Mouse (Mus musculus): ENCODE results near the gene Aco2. TPM values are rescaled to one million over a fixed set of nuclear protein-coding genes. Genes with fewer than 3 reads are reported as not detected.

Gene Aco2
- polyA plus RNA-seq, 1 experiment, result 368 TPM

GRCm38 (mm10) chr15:81891140-81891802 is 19.2 kb downstream of the Aco2 start:
- no peaks in the 10 kb centered on the region for H3K27me3 ChIP-seq (ENCODE audit: control insufficient read depth, insufficient read depth, insufficient read length)
- peaks cover 29% of the 10 kb centered on the region for H3K79me2 ChIP-seq (ENCODE audit: control insufficient read depth, insufficient read depth)
- H3K36me3 ChIP-seq (ENCODE audit: control insufficient read depth, insufficient read depth), result peaks cover 88% of the 10 kb centered on the region
- no peak overlapping the region for H3K4me3 ChIP-seq (ENCODE audit: insufficient read depth, poor library complexity, severe bottlenecking)
- peaks cover 15% of the 10 kb centered on the region for H3K79me3 ChIP-seq (ENCODE audit: low read depth)
- no peak for TF ChIP-seq MAX (IDR thresholded peaks at IDR 0.05)
- TF ChIP-seq CEBPB (IDR thresholded peaks at IDR 0.05; ENCODE audit: low read depth), result no peak
- TF ChIP-seq MYOG (IDR thresholded peaks at IDR 0.05; ENCODE audit: control insufficient read depth, extremely low read depth, insufficient read length), result no peak
- no peak for TF ChIP-seq USF1 (IDR thresholded peaks at IDR 0.05; ENCODE audit: low read depth)
- TF ChIP-seq CTCF (IDR thresholded peaks at IDR 0.05; ENCODE audit: control insufficient read depth, insufficient read depth, insufficient read length), result no peak
- no peak for TF ChIP-seq FOSL1 (IDR thresholded peaks at IDR 0.05; ENCODE audit: insufficient read depth, low read length, poor library complexity, severe bottlenecking)
- no peak for TF ChIP-seq MYOD1 (IDR thresholded peaks at IDR 0.05; ENCODE audit: control insufficient read depth, insufficient read length, low read depth)
- H3ac ChIP-seq (ENCODE audit: control insufficient read depth, insufficient read length, low read depth), result no peak overlapping the region

GRCm38 (mm10) chr15:81891822-81892580 is 19.9 kb downstream of the Aco2 start:
- peaks cover 22% of the 10 kb centered on the region for H3K79me2 ChIP-seq (ENCODE audit: control insufficient read depth, insufficient read depth)
- peaks cover 89% of the 10 kb centered on the region for H3K36me3 ChIP-seq (ENCODE audit: control insufficient read depth, insufficient read depth)
- peaks cover 9% of the 10 kb centered on the region for H3K79me3 ChIP-seq (ENCODE audit: low read depth)

GRCm38 (mm10) chr15:81894002-81894401 is 21.9 kb downstream of the Aco2 start:
- Histone ChIP-seq H3K79me2 (ENCODE audit: control insufficient read depth, insufficient read depth) (peaks cover 2% of the 10 kb centered on the region), H3K4me3 (ENCODE audit: insufficient read depth, poor library complexity, severe bottlenecking) (no peak overlapping the region), H3K36me3 (ENCODE audit: control insufficient read depth, insufficient read depth) (peaks cover 93% of the 10 kb centered on the region), H3K27me3 (ENCODE audit: control insufficient read depth, insufficient read depth, insufficient read length) (no peaks in the 10 kb centered on the region), H3K79me3 (ENCODE audit: low read depth) (no peaks in the 10 kb centered on the region), H3ac (ENCODE audit: control insufficient read depth, insufficient read length, low read depth) (no peak overlapping the region)
- TF ChIP-seq CTCF (IDR thresholded peaks at IDR 0.05; ENCODE audit: control insufficient read depth, insufficient read depth, insufficient read length) (no peak), CEBPB (IDR thresholded peaks at IDR 0.05; ENCODE audit: low read depth) (no peak), MAX (IDR thresholded peaks at IDR 0.05) (no peak), MYOD1 (IDR thresholded peaks at IDR 0.05; ENCODE audit: control insufficient read depth, insufficient read length, low read depth) (no peak), MYOG (IDR thresholded peaks at IDR 0.05; ENCODE audit: control insufficient read depth, extremely low read depth, insufficient read length) (no peak), FOSL1 (IDR thresholded peaks at IDR 0.05; ENCODE audit: insufficient read depth, low read length, poor library complexity, severe bottlenecking) (no peak), USF1 (IDR thresholded peaks at IDR 0.05; ENCODE audit: low read depth) (no peak)

More at GRCm38 (mm10) chr15:81891822-81892580, 19.9 kb downstream of the Aco2 start:
- H3K27me3 ChIP-seq (ENCODE audit: control insufficient read depth, insufficient read depth, insufficient read length), result no peaks in the 10 kb centered on the region
- no peak overlapping the region for H3K4me3 ChIP-seq (ENCODE audit: insufficient read depth, poor library complexity, severe bottlenecking)
- H3ac ChIP-seq (ENCODE audit: control insufficient read depth, insufficient read length, low read depth), result no peak overlapping the region
- TF ChIP-seq MYOD1 (IDR thresholded peaks at IDR 0.05; ENCODE audit: control insufficient read depth, insufficient read length, low read depth), result no peak
- no peak for TF ChIP-seq CTCF (IDR thresholded peaks at IDR 0.05; ENCODE audit: control insufficient read depth, insufficient read depth, insufficient read length)
- TF ChIP-seq USF1 (IDR thresholded peaks at IDR 0.05; ENCODE audit: low read depth), result no peak
- no peak for TF ChIP-seq MAX (IDR thresholded peaks at IDR 0.05)
- TF ChIP-seq FOSL1 (IDR thresholded peaks at IDR 0.05; ENCODE audit: insufficient read depth, low read length, poor library complexity, severe bottlenecking), result no peak
- no peak for TF ChIP-seq MYOG (IDR thresholded peaks at IDR 0.05; ENCODE audit: control insufficient read depth, extremely low read depth, insufficient read length)
- no peak for TF ChIP-seq CEBPB (IDR thresholded peaks at IDR 0.05; ENCODE audit: low read depth)

- Histone ChIP-seq H3K27me3 (ENCODE audit: control insufficient read depth, insufficient read depth, insufficient read length) (no peaks in the 10 kb centered on the region), H3ac (ENCODE audit: control insufficient read depth, insufficient read length, low read depth) (no peak overlapping the region), H3K79me2 (ENCODE audit: control insufficient read depth, insufficient read depth) (no peaks in the 10 kb centered on the region), H3K4me3 (ENCODE audit: insufficient read depth, poor library complexity, severe bottlenecking) (no peak overlapping the region), H3K36me3 (ENCODE audit: control insufficient read depth, insufficient read depth) (peaks cover 86% of the 10 kb centered on the region), H3K79me3 (ENCODE audit: low read depth) (no peaks in the 10 kb centered on the region)
- no peak for TF ChIP-seq CTCF (IDR thresholded peaks at IDR 0.05; ENCODE audit: control insufficient read depth, insufficient read depth, insufficient read length)
- TF ChIP-seq MYOG (IDR thresholded peaks at IDR 0.05; ENCODE audit: control insufficient read depth, extremely low read depth, insufficient read length), result no peak
- no peak for TF ChIP-seq CEBPB (IDR thresholded peaks at IDR 0.05; ENCODE audit: low read depth)
- TF ChIP-seq FOSL1 (IDR thresholded peaks at IDR 0.05; ENCODE audit: insufficient read depth, low read length, poor library complexity, severe bottlenecking), result no peak
- TF ChIP-seq MYOD1 (IDR thresholded peaks at IDR 0.05; ENCODE audit: control insufficient read depth, insufficient read length, low read depth), result no peak
- no peak for TF ChIP-seq USF1 (IDR thresholded peaks at IDR 0.05; ENCODE audit: low read depth)
- no peak for TF ChIP-seq MAX (IDR thresholded peaks at IDR 0.05)
Observed at GRCm38 (mm10) chr15:81896407-81896806, 24.3 kb downstream of the Aco2 start.

- Histone ChIP-seq H3K4me3 (ENCODE audit: insufficient read depth, poor library complexity, severe bottlenecking) (no peak overlapping the region), H3K27me3 (ENCODE audit: control insufficient read depth, insufficient read depth, insufficient read length) (no peaks in the 10 kb centered on the region), H3K79me2 (ENCODE audit: control insufficient read depth, insufficient read depth) (no peaks in the 10 kb centered on the region), H3ac (ENCODE audit: control insufficient read depth, insufficient read length, low read depth) (no peak overlapping the region), H3K79me3 (ENCODE audit: low read depth) (no peaks in the 10 kb centered on the region), H3K36me3 (ENCODE audit: control insufficient read depth, insufficient read depth) (peaks cover 86% of the 10 kb centered on the region)
- TF ChIP-seq FOSL1 (IDR thresholded peaks at IDR 0.05; ENCODE audit: insufficient read depth, low read length, poor library complexity, severe bottlenecking) (no peak), USF1 (IDR thresholded peaks at IDR 0.05; ENCODE audit: low read depth) (no peak), MAX (IDR thresholded peaks at IDR 0.05) (no peak), MYOD1 (IDR thresholded peaks at IDR 0.05; ENCODE audit: control insufficient read depth, insufficient read length, low read depth) (no peak), CEBPB (IDR thresholded peaks at IDR 0.05; ENCODE audit: low read depth) (no peak), MYOG (IDR thresholded peaks at IDR 0.05; ENCODE audit: control insufficient read depth, extremely low read depth, insufficient read length) (no peak), CTCF (IDR thresholded peaks at IDR 0.05; ENCODE audit: control insufficient read depth, insufficient read depth, insufficient read length) (no peak)
Observed at GRCm38 (mm10) chr15:81897607-81898285, 25.6 kb downstream of the Aco2 start.
